Mouse (Mus musculus) bone marrow macrophage, adult 2 months (primary cell): ENCODE results near the gene Esx1.

Experiments used
- CTCF ChIP-seq: IDR thresholded peaks from 2 replicates; pipeline ENCODE4 v1.5.1; 2012; ENCODE audit warnings: low read depth, mild to moderate bottlenecking, low read length, moderate library complexity
- POLR2A ChIP-seq: IDR thresholded peaks from 2 replicates; pipeline ENCODE4 v1.6.1; 2012; ENCODE audit warnings: mild to moderate bottlenecking, low read depth, low read length, borderline replicate concordance

DNA sequence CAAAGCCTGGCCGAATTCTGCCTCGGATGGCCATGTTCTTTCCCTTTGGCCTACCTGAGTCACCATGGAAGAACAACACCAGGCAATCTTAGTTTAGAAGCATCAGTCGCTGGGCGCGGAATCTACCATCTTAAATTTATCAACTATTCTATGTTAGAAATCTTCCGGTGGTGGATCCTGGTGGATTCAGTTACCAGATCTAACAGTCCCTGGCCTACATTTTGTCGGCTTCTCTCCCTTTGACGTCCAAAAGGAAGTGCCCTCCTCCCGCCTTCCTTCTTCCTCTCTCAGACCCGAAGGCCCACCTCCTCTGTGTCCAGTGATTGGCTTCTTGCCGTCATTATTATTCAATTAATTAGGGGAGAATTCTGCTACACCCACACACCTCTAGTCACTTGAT is 27.2 kb upstream of the Esx1 start:
- TF ChIP-seq POLR2A (no peak), CTCF (no peak)
